11 mouse cellular contexts compared by ENCODE assay signal in genomic region chr11:108930612-108931011, GRCm38 (mm10). TPM values are rescaled to one million over a fixed set of nuclear protein-coding genes. Genes with fewer than 3 reads are reported as not detected.
DNase-seq lines count a peak whose midpoint lies in the region; ATAC-seq lines count a peak whose summit lies in the region.
"Had no signal": no experiment of that assay in that cellular context is flagged by ENCODE, and none has a peak within 500 bp of the region (broad histone marks: within the 10 kb centered on the region; RNA-seq: fewer than 3 reads in every experiment).

No protein-coding gene starts in this region.

- H3K27ac ChIP-seq in midbrain, embryonic 11.5 days (ENCODE audit: low read depth, low read length): peak overlapping the region; percentile 61
- H3K27ac ChIP-seq: lung, embryonic 15.5 days had no signal

- no peak for ATAC-seq in midbrain, embryonic 11.5 days (ENCODE audit: low FRiP score)

- 29% methylated on average over 2 of the region's 3 CpGs for WGBS in midbrain, embryonic 11.5 days

- peak overlapping the region; percentile 21 for H3K4me2 ChIP-seq in midbrain, embryonic 11.5 days
- H3K4me2 ChIP-seq: lung, embryonic 15.5 days had no signal

- peaks cover 72% of the 10 kb centered on the region for H3K4me1 ChIP-seq in midbrain, embryonic 11.5 days (ENCODE audit: control insufficient read depth, insufficient read depth, low read length)

- peak; percentile 53 to 66 for DNase-seq in cerebellum, postnatal 10 days
- DNase-seq in cerebellum, adult 18-20 months: no peak
- peak; percentile 49 for DNase-seq in testis, postnatal 10 days (ENCODE audit: low spot score)
- no peak for DNase-seq in testis, postnatal 14 days (ENCODE audit: low spot score)
- DNase-seq in midbrain, embryonic 11.5 days (ENCODE audit: low spot score, missing footprints): peak; percentile 93
- peak; percentile 38 for DNase-seq in retina, postnatal 1 day
- no peak for DNase-seq in gastrocnemius, adult 18-20 months (ENCODE audit: low spot score)
- DNase-seq in kidney, postnatal 14 days: no peak
- DNase-seq: adrenal gland, postnatal 25 days; heart, adult 11 months had no signal

- H3K4me3 ChIP-seq in midbrain, embryonic 11.5 days (ENCODE audit: low read depth, low read length): no peak overlapping the region
- H3K4me3 ChIP-seq: lung, embryonic 15.5 days had no signal

- peak overlapping the region; percentile 21 for H3K9ac ChIP-seq in midbrain, embryonic 11.5 days (ENCODE audit: low read length)
- H3K9ac ChIP-seq: lung, embryonic 15.5 days had no signal

- H3K36me3 ChIP-seq in midbrain, embryonic 11.5 days (ENCODE audit: control insufficient read depth, insufficient read depth, low read length): peaks cover 26% of the 10 kb centered on the region

- no peaks in the 10 kb centered on the region; the same call in 1 of the 2 replicates for H3K9me3 ChIP-seq in midbrain, embryonic 11.5 days (ENCODE audit: control insufficient read depth, low read length)
- H3K9me3 ChIP-seq: lung, embryonic 15.5 days had no signal

- H3K27me3 ChIP-seq in midbrain, embryonic 11.5 days (ENCODE audit: control insufficient read depth, insufficient read depth, low read length): no peaks in the 10 kb centered on the region
- H3K27me3 ChIP-seq: lung, embryonic 15.5 days had no signal

RNA-seq across cellular contexts. Expression of gene Axin2, which starts 10.5 kb away (rescaled TPM):
- 20.8 and 23.1 TPM in 2 replicates for polyA plus RNA-seq in midbrain, embryonic 11.5 days (2014; fragmentation: Nextera tagmentation; extraction: Ambion mirVana)
- 1 to 10 TPM; 5.4 to 9.6 TPM for total RNA-seq in gastrocnemius, adult 18-20 months (2021)

Comparison
In these comparisons a context has a peak if more than half of its experiments do, and no peak if none do; other contexts are left out.
1. DNase-seq: peak in cerebellum, postnatal 10 days (2 of 2), testis, postnatal 10 days (single experiment), midbrain, embryonic 11.5 days (single experiment) and retina, postnatal 1 day (single experiment); none in cerebellum, adult 18-20 months (0 of 2), testis, postnatal 14 days (single experiment), gastrocnemius, adult 18-20 months (single experiment) and kidney, postnatal 14 days (single experiment).